Mouse (Mus musculus): ENCODE results near the gene A930004D18Rik.

- TF ChIP-seq POLR2AphosphoS5 (IDR thresholded peaks at IDR 0.05; ENCODE audit: insufficient replicate concordance, low read depth, low read length) (no peak), CTCF (IDR thresholded peaks at IDR 0.05; ENCODE audit: low read depth, low read length) (no peak), GATA1 (IDR thresholded peaks at IDR 0.05; ENCODE audit: borderline replicate concordance, low read length) (no peak)
Observed at GRCm38 (mm10) chr2:18030581-18030980, 7.0 kb downstream of the A930004D18Rik start.
